Mouse (Mus musculus): ENCODE measurements at regions not wholly inside any gene's neighbourhood (a gene's known extent, or its start where the extent isn't known, plus 50 kb on each side); places are given as distances from the start of the nearest gene placed in this dataset.

DNA sequence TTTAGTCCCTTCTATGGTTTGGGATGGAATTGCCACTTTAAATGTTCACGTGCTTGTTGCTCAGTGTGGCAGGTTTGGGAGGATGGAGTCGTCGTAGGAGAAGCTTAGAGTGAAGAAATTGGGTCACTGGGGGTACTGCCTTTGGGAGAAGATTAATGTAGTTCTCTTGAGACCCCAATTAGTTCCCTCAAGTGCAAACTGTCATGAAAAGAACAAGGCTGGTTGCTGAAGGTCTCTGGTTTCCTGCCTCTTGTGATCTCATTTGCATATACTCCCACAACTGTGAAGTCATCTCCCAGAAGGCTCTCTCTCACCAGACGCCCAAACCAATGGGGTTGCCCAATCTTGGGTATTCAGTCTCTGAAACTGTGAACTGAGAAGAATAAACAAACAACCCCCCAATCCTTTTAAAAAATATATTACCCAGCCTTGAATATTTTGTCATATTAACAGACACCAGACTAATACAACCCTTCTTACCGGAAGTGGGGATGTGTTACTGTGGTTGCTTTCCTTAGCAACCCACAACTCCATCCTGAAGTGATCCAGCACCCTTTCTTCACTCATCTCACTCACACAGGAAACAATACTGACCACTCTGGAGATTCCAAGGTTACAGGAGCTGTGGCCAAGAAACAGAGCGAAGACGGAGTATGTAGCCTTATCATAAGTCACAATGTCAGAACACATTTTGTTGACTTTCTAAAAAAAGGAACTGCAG, 153.2 kb upstream of the Fndc3a start:
- in situ Hi-C loops (cut with MboI; ENCODE audit: unreplicated experiment in 2 of 2): loop anchor here in 1 of 2 experiments (5.0 to 10.0 kb wide), 2 partner anchors 119 to 158 kb away; no protein-coding TSS in a partner anchor

DNA sequence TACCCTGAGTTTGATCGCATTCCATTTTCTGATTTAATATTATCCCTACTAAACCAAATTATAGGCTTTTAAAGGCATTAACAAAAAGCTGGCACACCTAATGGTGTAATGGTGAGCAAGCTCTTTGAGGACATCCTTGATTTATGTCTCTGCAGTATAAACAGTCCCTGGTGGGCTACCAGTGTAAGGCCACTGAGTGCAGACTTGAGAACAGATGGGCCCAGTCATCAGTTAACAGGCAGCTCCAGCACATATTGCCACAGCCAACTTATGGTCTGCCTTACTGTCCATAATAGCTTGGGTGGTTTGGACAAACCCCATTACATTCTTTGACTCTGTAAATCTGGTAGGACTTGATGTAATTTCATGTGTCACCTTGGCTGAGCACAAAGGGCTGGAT, 144.4 kb upstream of the Fndc3a start:
- in situ Hi-C loops (cut with MboI; ENCODE audit: unreplicated experiment in 2 of 2): no loop called here

DNA sequence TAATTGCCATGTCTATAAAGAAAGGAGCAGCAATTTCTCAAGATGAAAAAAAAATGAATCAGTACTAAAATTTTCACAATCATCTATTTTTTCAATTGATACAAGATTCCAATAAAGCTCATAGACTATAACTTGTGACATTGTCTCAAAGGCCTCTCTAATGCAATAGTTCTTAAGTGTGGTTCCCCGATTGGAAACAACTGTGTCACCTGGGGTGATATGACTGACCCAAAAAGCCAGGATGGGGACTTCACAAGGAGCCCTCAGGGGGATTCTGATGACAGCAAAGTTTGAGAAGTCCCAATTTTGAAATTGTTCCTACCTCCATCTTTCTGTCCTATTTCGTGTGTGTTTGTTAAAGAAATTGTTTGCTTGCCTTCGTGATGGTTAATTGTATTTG, 143.3 kb upstream of the Fndc3a start:
- in situ Hi-C loops (cut with MboI; ENCODE audit: unreplicated experiment in 2 of 2): no loop called here

DNA sequence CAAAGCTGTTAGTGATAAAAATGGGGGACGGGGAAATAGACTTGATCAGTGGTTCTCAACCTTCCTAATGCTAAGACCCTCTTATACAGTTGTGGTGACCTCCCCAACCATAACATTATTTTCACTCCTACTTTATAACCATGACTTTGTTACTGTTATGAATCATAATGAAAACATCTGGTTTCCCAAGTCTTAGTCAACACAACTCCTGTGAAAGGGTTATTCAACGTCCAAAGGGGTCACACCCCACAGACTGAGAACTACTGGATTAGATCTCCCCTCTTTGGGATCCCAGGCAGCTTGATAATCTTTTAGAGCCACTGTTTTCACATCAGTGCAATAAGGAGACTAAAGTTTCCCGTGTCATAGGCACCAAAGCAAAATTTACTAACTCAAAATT, 141.1 kb upstream of the Fndc3a start:
- in situ Hi-C loops (cut with MboI; ENCODE audit: unreplicated experiment in 2 of 2): no loop called here

DNA sequence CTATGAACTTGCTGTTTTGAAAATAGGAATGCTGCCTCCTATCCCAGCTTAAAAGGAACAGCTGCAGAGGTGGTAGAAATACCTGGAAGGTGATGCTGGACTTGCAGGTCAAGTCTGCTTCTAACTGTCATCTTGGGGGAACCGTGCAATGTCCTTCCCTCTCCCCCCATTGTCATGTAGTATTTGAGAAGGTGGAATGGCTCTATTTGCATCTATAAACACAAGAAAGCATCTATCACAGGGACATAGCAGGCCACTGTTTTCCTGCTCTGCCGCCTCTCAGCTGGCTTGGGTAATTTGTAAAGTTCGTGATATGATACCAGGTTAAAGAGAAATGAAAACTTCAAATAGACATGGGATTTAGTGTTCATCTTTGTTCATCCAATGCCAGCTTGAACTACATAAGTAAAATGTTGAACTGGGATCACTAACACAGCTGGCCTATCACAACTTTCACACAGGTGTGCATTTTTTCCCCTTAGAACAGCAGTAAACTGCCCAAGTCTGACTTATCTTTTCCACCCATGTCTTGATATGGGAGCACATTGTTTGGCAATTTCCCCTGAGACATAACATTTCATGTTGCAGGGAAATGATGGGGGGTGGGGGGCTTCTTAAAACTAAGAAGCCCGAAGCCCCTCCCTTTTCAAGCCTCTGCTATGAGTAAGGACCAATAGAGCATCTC, 138.6 kb upstream of the Fndc3a start:
- in situ Hi-C loops (cut with MboI; ENCODE audit: unreplicated experiment in 2 of 2): no loop called here

DNA sequence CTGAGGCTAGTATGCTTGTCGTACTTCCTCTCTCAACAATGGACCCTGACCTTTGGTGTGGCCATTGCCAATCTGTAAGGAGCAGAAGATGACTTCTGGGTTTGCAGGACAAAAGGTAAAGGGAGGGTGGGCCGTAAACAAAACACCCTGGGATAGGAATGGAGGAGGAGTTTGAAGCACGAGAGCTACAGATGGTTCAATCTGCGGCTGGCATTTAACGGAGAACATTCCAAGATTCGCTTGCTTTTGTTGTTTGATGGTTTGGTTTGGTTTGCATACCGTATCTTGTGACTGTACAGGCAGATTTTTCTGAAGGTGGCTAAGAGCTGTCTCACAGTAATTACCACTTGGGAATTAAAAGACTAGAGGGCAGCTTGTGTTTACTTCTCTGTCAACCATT, 137.7 kb upstream of the Fndc3a start:
- in situ Hi-C loops (cut with MboI; ENCODE audit: unreplicated experiment in 2 of 2): no loop called here

DNA sequence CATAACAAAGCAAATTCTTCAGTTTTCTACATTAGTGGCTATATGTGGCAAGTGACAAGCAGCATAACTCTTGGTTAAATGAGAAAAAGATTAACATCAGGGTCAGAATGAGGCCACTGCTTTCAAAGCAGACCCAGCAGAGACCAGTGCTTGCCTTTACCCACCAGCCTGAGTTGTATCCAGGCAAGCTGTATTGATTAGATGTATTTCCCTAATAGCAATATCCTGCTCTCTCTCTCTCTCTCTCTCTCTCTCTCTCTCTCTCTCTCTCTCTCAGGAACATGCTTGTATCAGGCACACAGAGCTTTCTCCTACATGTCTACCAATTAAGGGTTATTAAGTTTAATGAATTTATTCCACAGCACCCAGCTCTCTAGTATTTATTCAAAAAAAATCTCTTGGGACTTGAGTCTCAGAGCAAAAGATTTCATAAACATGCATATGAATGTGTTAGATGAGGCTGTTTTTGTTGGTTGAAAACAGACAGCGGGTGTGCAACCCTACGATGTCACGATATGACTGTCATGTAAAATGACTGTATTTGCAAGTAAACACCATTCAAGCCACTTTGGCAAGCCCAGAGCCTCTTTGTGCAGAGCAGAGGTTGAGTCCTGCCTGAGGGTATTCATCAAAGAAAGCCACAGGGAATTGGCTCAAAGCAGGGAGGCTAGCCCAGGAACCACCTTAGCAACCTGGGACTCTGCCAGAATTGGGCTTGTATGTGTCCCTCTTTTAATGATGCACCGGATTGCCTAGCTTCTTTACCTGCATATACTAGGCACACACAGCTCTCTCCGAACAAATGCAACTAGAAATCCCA, 136.0 kb upstream of the Fndc3a start:
- in situ Hi-C loops (cut with MboI; ENCODE audit: unreplicated experiment in 2 of 2): no loop called here

DNA sequence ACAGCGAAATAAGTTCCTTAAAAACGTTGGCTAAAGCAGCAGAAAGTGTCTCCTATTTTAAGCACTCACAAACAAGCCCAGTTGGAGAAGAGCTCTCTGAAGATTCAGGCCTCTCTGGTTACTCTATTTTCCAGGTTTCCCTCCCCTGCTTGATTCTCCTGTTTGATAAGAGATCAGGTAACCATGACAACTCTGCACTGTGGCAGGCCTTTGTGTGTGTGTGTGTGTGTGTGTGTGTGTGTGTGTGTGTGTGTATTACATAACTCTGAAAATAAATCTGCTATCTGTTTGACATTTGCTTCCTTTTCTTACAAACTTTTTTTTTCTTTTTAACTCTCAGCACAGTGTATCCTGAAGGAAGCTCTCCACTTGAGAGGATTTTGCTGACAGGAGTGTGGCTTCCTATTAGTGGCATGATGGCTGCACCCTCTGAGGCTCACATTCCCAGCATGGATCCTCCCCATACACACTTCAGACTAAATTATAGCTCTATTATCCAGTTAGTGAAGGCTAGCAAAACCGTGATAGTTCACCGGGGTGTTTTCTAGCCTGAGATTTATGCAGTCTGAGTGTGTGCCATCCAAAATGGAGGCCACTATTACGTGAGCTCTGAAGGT, 135.1 kb upstream of the Fndc3a start:
- in situ Hi-C loops (cut with MboI; ENCODE audit: unreplicated experiment in 2 of 2): no loop called here

DNA sequence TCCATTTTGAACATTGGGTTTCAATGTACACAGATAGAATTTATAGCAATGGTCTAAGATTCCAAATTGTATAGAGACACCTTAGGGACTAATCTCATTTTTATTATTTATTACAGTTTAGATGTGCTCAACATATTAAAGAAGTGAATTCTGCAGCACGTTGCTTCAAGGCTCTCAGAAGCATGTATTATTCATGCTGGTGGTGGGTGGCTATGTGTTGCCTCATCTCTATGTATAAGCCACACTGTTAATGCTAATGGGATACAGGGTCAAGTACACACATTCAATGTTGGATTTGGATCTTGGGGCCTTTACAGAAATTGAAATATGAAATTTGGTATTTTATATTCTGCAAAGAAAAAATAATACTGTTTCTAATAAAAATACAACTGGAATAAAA, 131.9 kb upstream of the Fndc3a start:
- in situ Hi-C loops (cut with MboI; ENCODE audit: unreplicated experiment in 2 of 2): no loop called here

DNA sequence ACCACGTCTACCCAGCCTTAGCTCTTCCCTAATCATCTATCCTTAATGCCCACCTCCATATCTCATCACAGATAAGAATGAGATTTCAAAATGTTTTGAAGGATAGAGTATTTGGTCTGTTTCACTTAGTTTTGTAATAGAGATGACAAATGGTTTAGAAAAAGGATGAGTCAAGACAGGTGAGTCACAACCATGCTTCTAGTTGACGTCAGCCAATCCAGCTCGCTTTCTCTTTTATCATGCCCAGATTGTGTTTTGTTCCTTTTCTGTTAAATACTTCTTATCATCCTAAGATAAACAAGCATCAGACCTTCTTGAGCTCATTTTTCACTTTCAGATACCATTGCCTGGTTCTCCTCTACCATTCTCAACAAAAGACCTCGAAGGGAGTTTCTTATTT, 125.4 kb upstream of the Fndc3a start:
- in situ Hi-C loops (cut with MboI; ENCODE audit: unreplicated experiment in 2 of 2): no loop called here

DNA sequence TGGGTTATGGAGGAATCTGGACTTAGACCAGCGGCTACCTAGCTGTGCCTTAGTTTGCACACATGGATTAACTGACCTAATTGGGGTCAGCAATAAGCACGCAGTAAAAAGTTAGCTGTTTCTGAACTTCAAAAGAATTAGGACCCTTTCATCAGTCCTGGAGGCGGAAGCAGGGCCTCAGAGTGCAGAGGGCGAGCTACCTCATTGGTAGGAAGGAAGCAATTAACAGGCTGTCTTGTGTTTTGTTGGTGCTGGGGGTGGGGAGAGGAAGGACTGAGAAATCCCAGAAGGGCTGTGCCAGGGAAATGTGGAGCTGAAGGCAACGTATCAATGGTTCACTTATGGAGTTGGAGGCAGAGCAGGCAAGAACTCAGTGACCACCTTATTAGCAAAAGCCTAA, 119.5 kb upstream of the Fndc3a start:
- in situ Hi-C loops (cut with MboI; ENCODE audit: unreplicated experiment in 2 of 2): no loop called here

DNA sequence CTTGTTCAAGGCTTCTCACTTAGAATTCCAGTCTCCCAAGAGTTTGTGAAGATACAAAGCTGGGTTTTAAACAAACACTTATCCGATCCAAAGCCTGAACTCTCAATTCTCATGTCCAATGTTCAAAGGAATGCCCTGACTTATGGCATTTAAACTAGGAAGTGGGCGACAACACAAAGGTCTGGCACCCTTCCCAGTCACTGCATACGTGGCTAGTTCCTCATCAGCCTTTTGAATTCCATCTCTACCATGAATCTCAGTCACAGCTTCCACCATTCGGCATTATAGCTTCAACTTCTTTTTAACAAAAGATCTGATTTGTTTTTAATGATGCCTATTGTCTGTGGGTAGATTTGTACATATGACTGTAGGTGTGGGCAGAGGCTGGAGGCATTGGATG, 115.7 kb upstream of the Fndc3a start:
- in situ Hi-C loops (cut with MboI; ENCODE audit: unreplicated experiment in 2 of 2): no loop called here

DNA sequence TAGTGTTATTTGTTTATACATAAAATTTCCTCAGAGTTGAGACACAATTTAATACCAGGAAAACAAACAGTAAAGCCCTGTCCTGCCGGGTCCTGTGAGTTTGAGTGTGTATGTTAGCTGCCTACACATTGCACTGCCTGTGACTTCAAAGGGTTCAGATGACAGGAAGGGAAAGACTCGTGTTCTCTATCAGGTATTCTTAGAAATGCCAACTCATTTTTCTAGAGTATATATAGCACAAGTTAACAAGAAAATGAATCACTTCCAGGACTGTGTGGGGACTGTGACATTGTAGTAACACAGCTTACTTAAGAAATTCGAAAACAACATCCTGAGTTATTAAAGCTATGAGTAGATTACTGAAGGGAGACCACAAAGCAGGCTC, 112.4 kb upstream of the Fndc3a start:
- in situ Hi-C loops (cut with MboI; ENCODE audit: unreplicated experiment in 2 of 2): no loop called here

DNA sequence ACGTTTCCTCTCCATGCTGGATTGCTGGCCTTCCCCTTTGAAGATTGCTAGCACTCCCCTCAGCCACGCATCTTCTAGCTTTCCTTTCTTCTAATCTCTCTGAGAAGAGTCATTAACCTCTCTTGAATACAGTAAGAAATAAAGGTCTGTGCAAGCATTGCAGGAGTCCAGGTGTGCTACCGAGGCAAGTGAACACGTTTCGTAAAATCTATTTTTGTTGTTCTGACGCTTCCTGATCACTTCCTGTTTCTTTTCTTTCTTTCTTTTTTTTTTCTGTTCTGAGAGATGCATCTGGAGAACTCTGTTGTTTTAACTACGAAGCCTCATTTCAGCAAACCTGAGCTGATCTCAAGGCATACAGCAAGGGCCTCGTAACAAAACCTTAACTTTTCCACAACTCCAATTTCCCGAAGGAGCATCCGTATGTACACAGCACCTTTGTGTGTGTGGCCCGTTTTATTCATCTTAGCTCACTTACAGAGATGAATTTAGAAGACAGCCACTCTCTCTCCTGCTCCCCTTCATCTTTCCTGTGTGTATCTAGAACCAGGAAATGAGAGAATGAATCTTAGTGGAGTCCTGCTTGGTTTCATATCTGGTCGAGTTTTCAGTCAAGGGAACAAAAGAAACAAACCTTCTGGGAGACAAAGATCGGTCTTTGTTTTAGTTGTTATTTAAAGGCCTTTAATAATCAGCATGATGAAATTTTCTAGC, 111.9 kb upstream of the Fndc3a start:
- in situ Hi-C loops (cut with MboI; ENCODE audit: unreplicated experiment in 2 of 2): no loop called here

DNA sequence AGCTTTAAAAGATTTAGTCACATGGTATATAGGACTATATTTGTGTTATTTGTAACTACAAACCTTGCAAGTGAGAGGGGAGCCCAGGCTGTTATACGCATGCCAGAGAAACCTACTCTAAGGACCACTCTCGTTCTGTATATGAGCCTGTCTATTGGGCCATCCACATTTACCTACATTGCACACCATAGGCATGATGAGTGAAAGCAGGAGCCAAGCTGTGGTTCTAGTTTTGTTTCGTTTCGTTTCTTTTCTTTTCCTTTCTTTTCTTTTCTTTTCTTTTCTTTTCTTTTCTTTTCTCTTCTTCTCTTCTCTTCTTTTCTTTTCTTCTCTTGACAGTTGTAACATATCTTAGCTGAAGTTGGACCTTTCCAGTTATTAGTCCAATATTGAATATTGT, 109.2 kb upstream of the Fndc3a start:
- in situ Hi-C loops (cut with MboI; ENCODE audit: unreplicated experiment in 2 of 2): no loop called here

DNA sequence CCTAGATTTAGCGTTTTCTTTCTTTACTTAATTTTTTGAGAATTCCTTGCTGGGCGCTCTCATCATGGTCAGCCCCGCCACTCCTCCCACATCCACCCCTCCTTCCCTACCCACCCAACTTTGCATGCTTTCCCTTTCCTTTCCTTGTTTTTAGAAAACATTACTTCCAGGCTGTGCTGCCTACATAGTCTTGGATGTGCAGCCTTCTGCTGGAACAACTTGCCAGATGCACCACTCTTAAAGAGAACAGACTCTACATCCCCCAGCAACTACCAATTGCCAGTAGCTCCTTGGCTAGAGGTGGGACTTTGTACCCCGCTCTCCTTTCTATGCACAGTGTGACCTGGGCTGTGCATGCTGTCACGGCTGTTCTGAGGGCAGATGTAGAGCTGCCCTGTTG, 108.0 kb upstream of the Fndc3a start:
- in situ Hi-C loops (cut with MboI; ENCODE audit: unreplicated experiment in 2 of 2): no loop called here

DNA sequence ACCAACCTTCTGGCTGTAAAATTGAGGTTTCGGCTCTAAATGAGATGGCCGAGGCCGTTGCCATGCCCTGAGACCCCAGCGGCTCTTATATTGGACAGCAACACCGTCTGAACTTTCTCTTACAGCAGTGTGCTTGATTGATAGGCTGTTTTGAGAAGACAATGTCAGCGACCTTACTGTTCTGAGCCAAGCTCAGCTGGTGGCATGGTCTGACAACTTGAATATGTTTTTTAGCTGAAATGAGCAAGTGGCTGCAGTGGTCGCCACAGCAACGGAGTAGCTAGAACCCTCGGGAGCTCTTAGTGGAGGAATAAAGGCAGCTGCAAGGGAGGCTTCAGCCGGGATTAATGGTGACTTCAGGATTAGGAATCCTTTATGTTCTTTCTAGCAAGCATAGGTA, 107.0 kb upstream of the Fndc3a start:
- in situ Hi-C loops (cut with MboI; ENCODE audit: unreplicated experiment in 2 of 2): no loop called here

DNA sequence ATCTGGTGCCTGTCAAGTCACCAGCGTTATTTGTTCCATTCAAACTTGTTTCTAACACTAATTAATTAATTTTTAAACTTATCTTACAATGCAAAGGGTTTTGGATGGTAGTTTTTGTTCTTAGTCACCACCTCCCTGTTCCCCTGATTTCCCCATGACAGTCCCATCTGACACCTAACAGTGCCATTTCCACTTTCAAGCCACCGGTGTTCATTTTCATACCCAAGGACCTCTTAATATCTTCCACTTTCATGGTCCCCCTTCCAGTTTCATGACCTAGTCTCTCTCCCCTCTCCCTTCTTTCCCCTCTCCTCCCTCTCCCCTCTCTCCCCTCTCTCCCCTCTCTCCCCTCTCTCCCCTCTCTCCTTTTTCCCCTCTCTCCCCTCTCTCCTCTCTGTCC, 99.3 kb upstream of the Fndc3a start:
- in situ Hi-C loops (cut with MboI; ENCODE audit: unreplicated experiment in 2 of 2): no loop called here

DNA sequence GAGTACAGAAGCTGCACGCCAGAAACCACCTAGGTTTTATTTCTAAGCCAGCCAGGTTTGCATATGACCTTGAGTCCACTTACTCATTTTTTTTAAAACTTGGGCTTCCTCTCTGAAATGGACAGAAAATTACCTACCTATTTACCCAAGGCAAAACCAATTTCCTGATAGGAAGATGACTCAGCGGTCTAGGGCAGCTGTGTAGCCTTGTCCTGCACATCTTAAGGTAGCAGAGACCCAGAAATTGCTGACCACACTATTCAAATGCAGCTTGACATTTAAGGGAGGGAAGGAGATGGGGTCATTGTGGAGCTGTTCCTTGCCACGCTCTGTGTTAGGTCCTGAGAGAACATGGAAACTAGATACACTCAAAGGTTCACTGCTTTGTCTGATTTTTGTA, 98.1 kb upstream of the Fndc3a start:
- in situ Hi-C loops (cut with MboI; ENCODE audit: unreplicated experiment in 2 of 2): no loop called here

DNA sequence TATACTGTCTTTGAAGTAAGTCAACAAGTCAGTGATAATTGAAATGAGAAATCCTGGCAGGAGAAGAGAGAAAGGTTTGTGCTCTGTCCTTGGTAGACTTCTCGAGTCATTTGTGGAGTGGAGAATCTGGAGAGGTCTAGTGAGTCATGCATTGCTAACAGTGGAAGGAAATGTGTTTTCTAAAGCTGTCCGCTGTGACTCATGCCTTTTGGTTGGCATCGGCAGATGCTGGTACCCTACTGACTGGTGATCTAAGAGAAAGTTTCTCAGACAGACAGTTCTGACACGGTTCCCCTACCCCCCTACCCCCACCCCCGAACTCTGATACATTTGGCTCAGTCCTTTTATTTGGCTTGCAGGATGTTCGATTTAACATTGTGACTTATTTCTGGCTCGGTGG, 97.5 kb upstream of the Fndc3a start:
- in situ Hi-C loops (cut with MboI; ENCODE audit: unreplicated experiment in 2 of 2): no loop called here

DNA sequence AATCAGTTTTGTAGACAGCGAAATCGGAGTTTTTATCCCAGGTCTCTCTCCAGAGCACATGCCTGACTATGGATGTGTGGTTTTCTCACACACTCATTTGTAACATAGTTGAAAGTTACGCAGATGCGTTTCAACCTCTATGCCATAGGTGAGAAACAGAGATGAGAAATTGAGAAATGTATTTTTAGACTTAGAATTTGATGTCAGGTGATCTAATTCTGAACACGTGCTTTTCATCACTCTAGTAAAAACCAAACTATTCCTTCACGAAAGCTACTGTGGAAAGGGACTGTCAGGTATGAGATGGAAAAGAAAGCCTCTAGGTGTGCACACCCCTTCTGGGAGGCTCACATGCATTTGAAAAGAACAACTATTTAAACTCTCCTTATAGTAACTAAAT, 96.8 kb upstream of the Fndc3a start:
- in situ Hi-C loops (cut with MboI; ENCODE audit: unreplicated experiment in 2 of 2): no loop called here

Data from v-Abl transformed pro-B cells (cell line).